Mouse (Mus musculus) left cerebral cortex, adult 2 months (tissue): Measurements from ENCODE around the gene Chkb. TPM values are rescaled to one million over a fixed set of nuclear protein-coding genes. Genes with fewer than 3 reads are reported as not detected.

Experiments
- DNase-seq, 2 experiments: peaks; one replicate each; pipeline ENCODE4 v3.0.0; 2021 to 2022; ENCODE audit warnings: low spot score in 2 of 2, mixed read lengths in 1 of 2; ENCODE audit errors: extremely low spot score in 1 of 2
- H3K27ac ChIP-seq: fragments of 200-600 bp; 2 replicates; pipeline ENCODE4 v1.8.1; 2022
- H3K4me3 ChIP-seq: fragments of 200-600 bp; 2 replicates; pipeline ENCODE4 v1.8.1; 2022
- CTCF ChIP-seq: fragments of 200-600 bp; IDR thresholded peaks from 2 replicates; pipeline ENCODE4 v1.8.1; 2022; ENCODE audit warnings: antibody characterized with exemption, mild to moderate bottlenecking, moderate library complexity
- intact Hi-C: fragments of 180-260 bp; cut with DNase I; formaldehyde crosslinking; loops from one replicate; pipeline ENCODE4 v1.15.1; 2025
- total RNA-seq, 2 experiments: library from RNA; stranded (reverse); gene quantifications; 2 replicates each; pipeline ENCODE4 v1.2.3; 2021

Gene Chkb
- total RNA-seq, 2 experiments from 2014 or later, result 42.5 to 45.2 TPM

- H3K4me3 ChIP-seq, result no peak overlapping the region
- no peak for DNase-seq
- H3K27ac ChIP-seq, result no peak overlapping the region
- intact Hi-C loops, result no loop called here
- TF ChIP-seq CTCF, result no peak
These were observed 42.6 kb downstream of the Chkb start for GRCm38 (mm10) chr15:89387127-89387526.

DNA sequence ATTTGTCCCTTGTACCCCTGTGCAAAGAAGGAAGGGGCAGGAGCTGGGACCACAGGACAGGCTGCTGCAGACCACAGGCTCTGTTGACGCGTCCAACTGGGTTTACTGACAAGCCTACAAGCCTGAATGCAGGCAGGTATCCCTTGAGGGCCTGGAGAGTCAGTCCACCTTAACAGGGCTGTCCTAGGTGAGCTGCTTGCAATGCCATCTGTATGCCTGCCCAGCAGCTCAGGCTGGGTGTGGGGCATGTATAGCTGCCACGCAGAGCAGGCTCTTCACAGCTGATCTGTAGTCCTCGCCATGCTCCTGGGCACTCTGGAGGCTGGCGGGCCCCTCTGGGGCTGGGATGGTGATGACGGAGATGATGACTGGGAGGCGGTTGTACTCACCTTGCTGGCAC lies 45.1 kb downstream of the Chkb start, which contains the start of gene Klhdc7b:
TSS of gene Klhdc7b (plus strand) at position 301 of the 400 bp plus-strand sequence.
- Histone ChIP-seq H3K27ac (no peak within 1 kb of the TSS), H3K4me3 (no peak within 1 kb of the TSS)
- no peak for DNase-seq
- TF ChIP-seq CTCF, result no peak
- intact Hi-C loops, result no loop called here

DNA sequence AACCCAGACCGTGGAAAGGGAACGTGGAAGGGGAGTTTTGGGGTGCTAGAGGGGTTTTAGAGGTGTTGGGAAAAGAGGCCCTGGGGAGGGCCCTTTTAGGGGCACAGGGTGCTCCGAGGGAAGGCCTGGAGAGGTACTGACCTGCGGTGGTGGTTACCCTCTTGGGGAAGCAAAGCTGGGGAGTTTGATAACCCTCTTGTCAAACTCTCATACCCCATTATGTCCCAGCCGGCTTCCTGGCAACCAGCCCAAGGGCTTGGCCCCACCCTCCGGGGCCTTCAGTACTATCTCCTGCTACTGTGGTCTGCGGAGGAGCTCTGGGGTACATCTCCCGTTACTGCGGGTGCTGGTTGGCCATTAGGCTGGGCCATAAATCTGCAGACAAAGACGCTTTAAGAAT lies 50.3 kb downstream of the Chkb start:
- DNase-seq, result no peak
- Histone ChIP-seq H3K4me3 (peak overlapping the region; percentile 39), H3K27ac (peak overlapping the region; percentile 40)
- TF ChIP-seq CTCF, result no peak
- intact Hi-C loops, result no loop called here

DNA sequence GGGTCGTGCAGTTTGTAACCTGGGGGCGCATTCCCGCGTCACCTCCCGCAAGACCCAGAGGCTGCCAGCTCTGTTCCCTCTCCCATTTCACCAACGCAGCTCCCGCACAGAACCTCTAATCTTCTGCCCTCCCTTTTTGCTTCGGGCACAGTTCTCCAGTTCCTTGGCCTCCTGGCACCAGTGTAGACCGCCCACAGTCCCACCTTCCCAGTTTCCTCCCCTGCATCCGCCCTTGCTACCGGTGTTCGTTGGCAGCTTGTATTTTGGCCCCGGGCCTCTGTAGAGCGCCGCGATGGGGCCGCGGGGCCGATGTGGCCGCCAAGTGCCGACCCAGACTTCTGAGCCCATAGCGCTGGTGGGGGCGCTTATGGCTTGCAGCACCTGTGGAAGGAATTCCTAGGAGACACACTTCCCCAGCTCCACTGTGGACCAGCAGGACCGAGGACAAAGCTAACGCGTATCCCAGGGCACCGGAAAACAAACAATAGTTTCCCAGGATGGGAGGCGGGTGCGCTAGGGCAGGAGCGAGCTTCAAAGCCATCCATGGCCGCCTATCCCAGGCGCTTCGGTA lies 50.8 kb downstream of the Chkb start, which contains the start of gene Odf3b:
TSS of gene Odf3b (minus strand) at position 452 of the 571 bp plus-strand sequence.
- Histone ChIP-seq H3K4me3 (peak within 1 kb of the TSS; percentile 39), H3K27ac (peak within 1 kb of the TSS; percentile 40)
- DNase-seq, result no peak
- TF ChIP-seq CTCF, result no peak
- intact Hi-C loops, result no loop called here

DNA sequence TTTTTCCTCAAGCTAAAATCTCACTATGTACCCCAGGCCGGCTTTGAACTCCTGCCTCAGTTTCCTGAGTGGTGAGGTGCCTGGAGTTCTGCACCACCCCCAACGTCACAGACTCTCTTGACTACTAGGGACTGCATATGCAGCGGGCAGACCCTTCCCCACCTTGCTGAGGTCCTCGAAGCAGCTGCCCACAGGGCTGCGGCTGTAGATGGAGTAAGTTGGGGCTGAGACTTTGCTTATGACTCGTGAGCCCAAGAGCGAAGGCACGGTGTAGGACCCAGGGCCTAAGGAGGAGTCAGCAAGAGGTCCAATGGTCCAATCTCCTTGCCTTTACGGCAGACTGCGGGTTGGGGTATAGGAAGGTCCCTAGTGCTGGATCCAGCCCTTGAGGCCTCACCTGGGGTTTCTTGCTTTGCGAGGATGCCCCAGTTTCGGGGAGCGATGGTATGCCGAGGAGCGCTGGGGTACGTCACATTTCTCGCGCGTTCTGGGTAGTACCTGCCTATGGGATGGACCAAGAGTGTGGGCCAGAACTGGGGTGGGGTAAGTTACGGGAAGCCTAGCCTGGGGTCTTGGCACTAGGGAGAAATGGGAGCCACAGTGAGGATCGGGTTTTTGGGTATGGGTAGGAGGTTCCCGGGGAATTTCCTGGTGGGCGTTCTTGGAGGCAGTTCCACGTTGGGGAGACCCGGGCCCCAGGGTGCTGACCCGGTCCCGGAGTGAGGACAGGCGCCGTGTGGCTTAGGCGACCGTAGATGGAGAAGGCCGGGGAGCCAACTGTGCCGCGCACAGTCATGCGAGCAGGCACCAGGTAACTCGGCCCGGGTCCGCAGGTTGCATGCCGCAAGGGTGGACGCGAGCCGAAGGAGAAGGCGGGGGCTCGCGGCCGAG lies 51.5 kb downstream of the Chkb start:
- H3K27ac ChIP-seq, result peak overlapping the region; percentile 40; the same call in 1 of the 2 replicates
- peak overlapping the region; percentile 39 for H3K4me3 ChIP-seq
- no peak for DNase-seq
- no peak for TF ChIP-seq CTCF
- intact Hi-C loops, result no loop called here

- intact Hi-C loops, result no loop called here
- Histone ChIP-seq H3K27ac (no peak overlapping the region), H3K4me3 (no peak overlapping the region)
- no peak for TF ChIP-seq CTCF
- DNase-seq, result no peak
These were observed 52.3 kb downstream of the Chkb start for GRCm38 (mm10) chr15:89377362-89377761.

GRCm38 (mm10) chr15:89376957-89377356 lies 52.8 kb downstream of the Chkb start, which contains the start of gene Tymp:
TSS of gene Tymp (minus strand) at chr15:89377039.
- no peak for DNase-seq
- intact Hi-C loops, result no loop called here
- H3K27ac ChIP-seq, result no peak within 1 kb of the TSS
- H3K4me3 ChIP-seq, result no peak within 1 kb of the TSS
- TF ChIP-seq CTCF, result no peak

Other genes with a start within 250 kb of the Chkb start
- 10 to 100 TPM; 49.4 to 53.3 TPM for gene Plxnb2, start 249.1 kb downstream of the Chkb start, total RNA-seq
- 10 to 100 TPM; 52.2 to 53.9 TPM for gene Dennd6b, start 233.4 kb downstream of the Chkb start, total RNA-seq
- 100 to 1,000 TPM; 161 to 171 TPM for gene Ppp6r2, start 218.4 kb downstream of the Chkb start, total RNA-seq
- 100 to 1,000 TPM; 244 to 245 TPM for gene Sbf1, start 114.6 kb downstream of the Chkb start, total RNA-seq
- gene Adm2, start 107.2 kb downstream of the Chkb start, total RNA-seq, result not detected
- gene Miox, start 95.5 kb downstream of the Chkb start, total RNA-seq, result not detected
- gene Lmf2, start 74.2 kb downstream of the Chkb start, total RNA-seq, result 10 to 100 TPM; 18.8 to 19.8 TPM
- 100 to 1,000 TPM; 108 TPM for gene Ncaph2, start 74.2 kb downstream of the Chkb start, total RNA-seq
- 10 to 100 TPM; 28.5 to 29.1 TPM for gene Sco2, start 56.1 kb downstream of the Chkb start, total RNA-seq
- 1 to 10 TPM in 1 of 2 experiments, under 1 TPM in 1; 0.77 to 2.1 TPM for gene Tymp, start 52.9 kb downstream of the Chkb start, total RNA-seq
- 1 to 10 TPM; 1.1 to 1.8 TPM for gene Odf3b, start 50.6 kb downstream of the Chkb start, total RNA-seq
- under 1 TPM; 0.35 to 0.72 TPM for gene Klhdc7b, start 45.0 kb downstream of the Chkb start, total RNA-seq
- gene Syce3, start 19.4 kb downstream of the Chkb start, total RNA-seq, result not detected
- gene Cpt1b, start 4.0 kb downstream of the Chkb start, total RNA-seq, result 1 to 10 TPM; 2.3 to 3.0 TPM
- 1 to 10 TPM; 2.2 to 2.7 TPM for gene C730034F03Rik, start 319 bp downstream of the Chkb start, total RNA-seq
- not detected for gene Gm44502, start 212 bp downstream of the Chkb start, total RNA-seq
- gene Mapk8ip2, start 24.0 kb upstream of the Chkb start, total RNA-seq, result 100 to 1,000 TPM; 227 to 234 TPM
- 10 to 100 TPM; 32.0 to 33.0 TPM for gene Arsa, start 47.5 kb upstream of the Chkb start, total RNA-seq
- 100 to 1,000 TPM; 222 to 239 TPM for gene Shank3, start 69.7 kb upstream of the Chkb start, total RNA-seq
- 1 to 10 TPM in 1 of 2 experiments, under 1 TPM in 1; 0.58 to 1.7 TPM for gene Acr, start 138.4 kb upstream of the Chkb start, total RNA-seq
- 10 to 100 TPM; 35.7 to 44.6 TPM for gene Rabl2, start 162.0 kb upstream of the Chkb start, total RNA-seq